Mouse (Mus musculus) forebrain, embryonic 12.5 days (tissue): Measurements from ENCODE around the gene Wapl. TPM values are rescaled to one million over a fixed set of nuclear protein-coding genes. Genes with fewer than 3 reads are reported as not detected.

Experiments used
- ATAC-seq: fragments of 200-750 bp; cut with Nextera tagmentation; 2 replicates; pipeline ENCODE4 v1.8.0; 2017; ENCODE audit warnings: moderate TSS enrichment; ENCODE audit not compliant: low FRiP score
- H3K27ac ChIP-seq: fragments of 300-500 bp; sonication (generic); 2 replicates; pipeline ENCODE4 v1.5.1; 2016; ENCODE audit warnings: mild to moderate bottlenecking
- H3K27me3 ChIP-seq: fragments of 300-500 bp; sonication (generic); 2 replicates; pipeline ENCODE4 v1.6.1; 2016; ENCODE audit warnings: mild to moderate bottlenecking
- H3K36me3 ChIP-seq: fragments of 300-500 bp; sonication (generic); replicated peaks from 2 replicates; pipeline ENCODE4 v1.6.1; 2016; ENCODE audit warnings: mild to moderate bottlenecking
- H3K4me1 ChIP-seq: fragments of 300-500 bp; sonication (generic); 2 replicates; pipeline ENCODE4 v1.6.1; 2016
- H3K4me2 ChIP-seq: fragments of 300-500 bp; sonication (generic); 2 replicates; pipeline ENCODE4 v1.6.1; 2016; ENCODE audit warnings: mild to moderate bottlenecking, moderate library complexity
- H3K4me3 ChIP-seq: fragments of 300-500 bp; sonication (generic); replicated peaks from 2 replicates; pipeline ENCODE4 v1.5.1; 2016; ENCODE audit warnings: mild to moderate bottlenecking
- H3K9ac ChIP-seq: fragments of 300-500 bp; sonication (generic); 2 replicates; pipeline ENCODE4 v1.6.1; 2016; ENCODE audit warnings: mild to moderate bottlenecking
- H3K9me3 ChIP-seq: fragments of 300-500 bp; sonication (generic); 2 replicates; pipeline ENCODE4 v1.6.1; 2016
- WGBS: fragments of 180-500 bp; shearing (Covaris S2); methylation state at CpG from one replicate; pipeline ENCODE4 v1.1.7; 2016; 5-methylcytosine and 5-hydroxymethylcytosine counted together
- polyA plus RNA-seq: library from polyadenylated mRNA; unstranded; fragments of >200 nt; fragmentation: Nextera tagmentation; extraction: Ambion mirVana; gene quantifications from 2 replicates; pipeline ENCODE4 v1.2.1, GENCODE M21; 2016

Gene Wapl
- polyA plus RNA-seq, 1 experiment from 2014 or later, result 38.3 TPM

- Histone ChIP-seq H3K4me1 (no peaks in the 10 kb centered on the region), H3K4me3 (no peak overlapping the region), H3K27me3 (no peaks in the 10 kb centered on the region), H3K9me3 (no peaks in the 10 kb centered on the region), H3K9ac (no peak overlapping the region), H3K36me3 (no peaks in the 10 kb centered on the region), H3K4me2 (no peak overlapping the region), H3K27ac (no peak overlapping the region)
- WGBS, result 83% methylated on average over 1 of the region's 1 CpGs
- ATAC-seq, result no peak
Measured at GRCm38 (mm10) chr14:34793406-34794037, 119.8 kb downstream of the Wapl start.

Other genes starting within 250 kb of the Wapl start
- 47.5 and 49.5 TPM in 2 replicates for gene Bmpr1a, start 170.6 kb upstream of the Wapl start, polyA plus RNA-seq
- not detected in 2 replicates for gene 9230112D13Rik, start 151.1 kb upstream of the Wapl start, polyA plus RNA-seq
- gene Ldb3, start 85.2 kb upstream of the Wapl start, polyA plus RNA-seq, result 0.13 and 0.20 TPM in 2 replicates
- gene Opn4, start 73.8 kb upstream of the Wapl start, polyA plus RNA-seq, result 0.19 and 0.28 TPM in 2 replicates
- gene Grid1, start 146.2 kb downstream of the Wapl start, polyA plus RNA-seq, result 0.90 and 1.5 TPM in 2 replicates